Mouse (Mus musculus) gastrocnemius, adult 18-20 months (tissue): ENCODE measurements around the gene Dgki. TPM values are rescaled to one million over a fixed set of nuclear protein-coding genes. Genes with fewer than 3 reads are reported as not detected.

ENCODE experiments used
- DNase-seq: peaks from one replicate; pipeline ENCODE4 v3.0.0; 2021; ENCODE audit warnings: low spot score
- total RNA-seq, 2 experiments: library from RNA; stranded (reverse); gene quantifications; 2 replicates each; pipeline ENCODE4 v1.2.3; 2021

Dgki gene
- total RNA-seq, 2 experiments from 2014 or later = 0.11 to 0.40 TPM

- DNase-seq = no peak
Measured at GRCm38 (mm10) chr6:36931473-36931872, 368.5 kb downstream of the Dgki start.

- DNase-seq = no peak
Measured at GRCm38 (mm10) chr6:36929781-36930180, 370.2 kb downstream of the Dgki start.

GRCm38 (mm10) chr6:36926455-36926854 lies 373.5 kb downstream of the Dgki start:
- no peak for DNase-seq

GRCm38 (mm10) chr6:36922006-36922405 lies 378.0 kb downstream of the Dgki start:
- no peak for DNase-seq

GRCm38 (mm10) chr6:36911586-36911985 lies 388.4 kb downstream of the Dgki start:
- DNase-seq = no peak

- DNase-seq = no peak
Measured at GRCm38 (mm10) chr6:36907191-36907590, 392.8 kb downstream of the Dgki start.

GRCm38 (mm10) chr6:36905965-36906364 lies 394.0 kb downstream of the Dgki start:
- no peak for DNase-seq

GRCm38 (mm10) chr6:36904911-36905310 lies 395.1 kb downstream of the Dgki start:
- DNase-seq = no peak

- DNase-seq = peak; percentile 15
Measured at GRCm38 (mm10) chr6:36903821-36904220, 396.2 kb downstream of the Dgki start.

- DNase-seq = no peak
Measured at GRCm38 (mm10) chr6:36903159-36903794, 396.7 kb downstream of the Dgki start.

- no peak for DNase-seq
Measured at GRCm38 (mm10) chr6:36899872-36900271, 400.1 kb downstream of the Dgki start.

GRCm38 (mm10) chr6:36898412-36898811 lies 401.6 kb downstream of the Dgki start:
- DNase-seq = no peak

GRCm38 (mm10) chr6:36897616-36898149 lies 402.3 kb downstream of the Dgki start:
- no peak for DNase-seq

GRCm38 (mm10) chr6:36896656-36897055 lies 403.3 kb downstream of the Dgki start:
- DNase-seq = no peak

GRCm38 (mm10) chr6:36891820-36892219 lies 408.2 kb downstream of the Dgki start:
- DNase-seq = no peak

GRCm38 (mm10) chr6:36890776-36891175 lies 409.2 kb downstream of the Dgki start:
- no peak for DNase-seq

GRCm38 (mm10) chr6:36890296-36890695 lies 409.7 kb downstream of the Dgki start:
- DNase-seq = peak; percentile 71

GRCm38 (mm10) chr6:36881309-36881708 lies 418.7 kb downstream of the Dgki start:
- no peak for DNase-seq

- DNase-seq = no peak
Measured at GRCm38 (mm10) chr6:36880643-36881263, 419.2 kb downstream of the Dgki start.

GRCm38 (mm10) chr6:36877399-36877798 lies 422.6 kb downstream of the Dgki start:
- DNase-seq = no peak

- DNase-seq = no peak
Measured at GRCm38 (mm10) chr6:36876426-36876825, 423.6 kb downstream of the Dgki start.

GRCm38 (mm10) chr6:36875926-36876325 lies 424.1 kb downstream of the Dgki start:
- DNase-seq = no peak

- no peak for DNase-seq
Measured at GRCm38 (mm10) chr6:36872876-36873275, 427.1 kb downstream of the Dgki start.
